Mouse (Mus musculus): ENCODE data around the gene Fam168a. TPM values are rescaled to one million over a fixed set of nuclear protein-coding genes. Genes with fewer than 3 reads are reported as not detected.
A peak's percentile ranks its signal among the peaks of the same experiment; 100 is the strongest.
"Not testable (repeated sequence)": the region's sequence is repeated elsewhere in the genome, so short reads cannot be mapped to it uniquely, and the experiment has no call there.

The Fam168a gene
- total and polyA plus RNA-seq, 3 experiments = 3.1 to 19.2 TPM; not detected in 1

- TF ChIP-seq MYC (IDR thresholded peaks at IDR 0.05; ENCODE audit: low read depth, low read length) = no peak
- no peak for TF ChIP-seq ZKSCAN1 (IDR thresholded peaks at IDR 0.05; ENCODE audit: low read depth, low read length)
- no peak for TF ChIP-seq NELFE (IDR thresholded peaks at IDR 0.05; ENCODE audit: low read depth, low read length)
- TF ChIP-seq POLR2AphosphoS5 (IDR thresholded peaks at IDR 0.05; ENCODE audit: borderline replicate concordance, low read depth, low read length) = no peak
- no peak for TF ChIP-seq ZMIZ1 (IDR thresholded peaks at IDR 0.05; ENCODE audit: low read depth, low read length)
- TF ChIP-seq TCF12 (IDR thresholded peaks at IDR 0.05; ENCODE audit: low read depth, low read length) = peak; percentile 66; the same call in 1 of the 2 replicates
- TF ChIP-seq MEF2A (IDR thresholded peaks at IDR 0.05; ENCODE audit: extremely low read depth, insufficient replicate concordance, low read depth, low read length, poor library complexity, severe bottlenecking) = no peak
- TF ChIP-seq ZNF384 (IDR thresholded peaks at IDR 0.05; ENCODE audit: low read depth, low read length) = no peak
- no peak for TF ChIP-seq MYB (IDR thresholded peaks at IDR 0.05; ENCODE audit: low read depth, low read length)
- TF ChIP-seq MAX (IDR thresholded peaks at IDR 0.05; ENCODE audit: low read length) = no peak
- no peak for TF ChIP-seq GABPA (IDR thresholded peaks at IDR 0.05; ENCODE audit: low read depth, low read length)
- no peak; the same call in 1 of the 2 replicates for TF ChIP-seq MAZ (IDR thresholded peaks at IDR 0.05; ENCODE audit: low read depth, low read length)
- no peak for TF ChIP-seq USF2 (IDR thresholded peaks at IDR 0.05; ENCODE audit: borderline replicate concordance in 1 of 2, insufficient read depth in 1 of 2, low read depth in 1 of 2, low read length in 2 of 2)
- no peak for TF ChIP-seq MXI1 (IDR thresholded peaks at IDR 0.05; ENCODE audit: low read depth, low read length)
- TF ChIP-seq RCOR1 (IDR thresholded peaks at IDR 0.05; ENCODE audit: low read depth, low read length) = 0 out of 2 replicates have a peak, but pooled peaks have one; percentile 45
- TF ChIP-seq EP300 (IDR thresholded peaks at IDR 0.05; ENCODE audit: low read depth in 1 of 2, low read length in 2 of 2) = peak; percentile 42 to 53; a peak in 2 of 4 replicates
- peak; percentile 61; the same call in 1 of the 2 replicates for TF ChIP-seq GATA1 (IDR thresholded peaks at IDR 0.05; ENCODE audit: low read depth, low read length)
- TF ChIP-seq CHD2 (IDR thresholded peaks at IDR 0.05; ENCODE audit: low read length) = no peak
Measured at GRCm38 (mm10) chr7:100733051-100733813, 26.8 kb downstream of the Fam168a start (continued).

GRCm38 (mm10) chr7:100734201-100734600 is 27.8 kb downstream of the Fam168a start:
- TF ChIP-seq POLR2A (IDR thresholded peaks at IDR 0.05; ENCODE audit: control insufficient read depth in 1 of 2, insufficient read depth in 1 of 2, low read depth in 1 of 2, low read length in 2 of 2, poor library complexity in 1 of 2) (no peak), MXI1 (IDR thresholded peaks at IDR 0.05; ENCODE audit: low read depth, low read length) (no peak), MEF2A (IDR thresholded peaks at IDR 0.05; ENCODE audit: extremely low read depth, insufficient replicate concordance, low read depth, low read length, poor library complexity, severe bottlenecking) (no peak), SIN3A (IDR thresholded peaks at IDR 0.05; ENCODE audit: low read length) (no peak), HCFC1 (IDR thresholded peaks at IDR 0.05; ENCODE audit: low read depth, low read length) (no peak), NRF1 (IDR thresholded peaks at IDR 0.05; ENCODE audit: insufficient read depth, low read depth, low read length, poor library complexity, severe bottlenecking) (no peak), CTCF (IDR thresholded peaks at IDR 0.05 in 2 of 3, conservative IDR thresholded peaks at IDR 0.05 in 1 of 3; ENCODE audit: control insufficient read depth in 1 of 3, insufficient read depth in 1 of 3, low read depth in 2 of 3, low read length in 3 of 3, poor library complexity in 1 of 3, severe bottlenecking in 1 of 3) (no peak), ZNF384 (IDR thresholded peaks at IDR 0.05; ENCODE audit: low read depth, low read length) (no peak), USF1 (IDR thresholded peaks at IDR 0.05; ENCODE audit: low read depth, low read length) (no peak), MAFK (IDR thresholded peaks at IDR 0.05; ENCODE audit: borderline replicate concordance, low read depth, low read length) (no peak), ZKSCAN1 (IDR thresholded peaks at IDR 0.05; ENCODE audit: low read depth, low read length) (no peak), EP300 (IDR thresholded peaks at IDR 0.05; ENCODE audit: low read depth in 1 of 2, low read length in 2 of 2) (no peak), MAX (IDR thresholded peaks at IDR 0.05; ENCODE audit: low read length) (no peak)
- Histone ChIP-seq H3K27ac (ENCODE audit: control insufficient read depth, low read depth, low read length) (no peak overlapping the region), H3K9ac (ENCODE audit: control insufficient read depth, low read depth, low read length, poor library complexity, severe bottlenecking) (no peak overlapping the region), H3K27me3 (ENCODE audit: control insufficient read depth in 1 of 2, insufficient read depth in 2 of 2, low read length in 2 of 2) (no peaks in the 10 kb centered on the region), H3K79me2 (ENCODE audit: control insufficient read depth, insufficient read depth, low read length, poor library complexity) (no peaks in the 10 kb centered on the region), H3K4me1 (ENCODE audit: control insufficient read depth in 1 of 2, insufficient read depth in 2 of 2, low read length in 2 of 2) (peaks cover 25 to 28% of the 10 kb centered on the region in 2 experiments), H3K4me3 (ENCODE audit: control insufficient read depth in 1 of 2, insufficient read depth in 1 of 2, low read depth in 2 of 2, low read length in 2 of 2) (no peak overlapping the region), H3K9me3 (replicated peaks; ENCODE audit: insufficient read depth, low read length) (no peaks in the 10 kb centered on the region), H3K36me3 (ENCODE audit: control insufficient read depth in 1 of 2, insufficient read depth in 2 of 2, low read length in 2 of 2) (peaks cover 0 to 33% of the 10 kb centered on the region in 2 experiments; a peak in 2 of 4 replicates)
- no peak for DNase-seq (ENCODE audit: low read depth, low spot score)

GRCm38 (mm10) chr7:100734905-100735304 is 28.5 kb downstream of the Fam168a start:
- DNase-seq (ENCODE audit: low read depth, low spot score); H3K4me3 ChIP-seq (ENCODE audit: control insufficient read depth in 1 of 2, insufficient read depth in 1 of 2, low read depth in 2 of 2, low read length in 2 of 2); H3K27ac ChIP-seq (ENCODE audit: control insufficient read depth, low read depth, low read length); H3K79me2 ChIP-seq (ENCODE audit: control insufficient read depth, insufficient read depth, low read length, poor library complexity); H3K9me3 ChIP-seq (replicated peaks; ENCODE audit: insufficient read depth, low read length); H3K9ac ChIP-seq (ENCODE audit: control insufficient read depth, low read depth, low read length, poor library complexity, severe bottlenecking); H3K27me3 ChIP-seq (ENCODE audit: control insufficient read depth in 1 of 2, insufficient read depth in 2 of 2, low read length in 2 of 2): not testable (repeated sequence)
- Histone ChIP-seq H3K36me3 (ENCODE audit: control insufficient read depth in 1 of 2, insufficient read depth in 2 of 2, low read length in 2 of 2) (peaks cover 0 to 27% of the 10 kb centered on the region in 2 experiments; a peak in 2 of 4 replicates), H3K4me1 (ENCODE audit: control insufficient read depth in 1 of 2, insufficient read depth in 2 of 2, low read length in 2 of 2) (peaks cover 20 to 23% of the 10 kb centered on the region in 2 experiments)
